Mouse (Mus musculus) kidney, adult 11 months (tissue): ENCODE data around the gene Vmn1r213.

Source experiments
- DNase-seq: peaks from one replicate; pipeline ENCODE4 v3.0.0; 2022

Vmn1r213 gene

GRCm38 (mm10) chr13:23007356-23007755 lies at the start of gene Vmn1r213:
TSS of gene Vmn1r213 (plus strand) at chr13:23007656.
- no peak for DNase-seq

- no peak for DNase-seq
Measured at GRCm38 (mm10) chr13:22990214-22990891, 17.1 kb upstream of the Vmn1r213 start.

GRCm38 (mm10) chr13:22992178-22992700 lies 15.2 kb upstream of the Vmn1r213 start:
- no peak for DNase-seq

GRCm38 (mm10) chr13:22992721-22993120 lies 14.7 kb upstream of the Vmn1r213 start:
- no peak for DNase-seq

GRCm38 (mm10) chr13:23018158-23018557 lies 10.7 kb downstream of the Vmn1r213 start:
- DNase-seq = no peak

GRCm38 (mm10) chr13:23024812-23025211 lies 17.4 kb downstream of the Vmn1r213 start:
- no peak for DNase-seq

GRCm38 (mm10) chr13:23030118-23030517 lies 22.7 kb downstream of the Vmn1r213 start, which contains the start of gene Vmn1r214:
TSS of gene Vmn1r214 (plus strand) at chr13:23030418.
- DNase-seq = no peak

GRCm38 (mm10) chr13:23057778-23058177 lies 50.3 kb downstream of the Vmn1r213 start:
- DNase-seq = no peak
